Mouse (Mus musculus) skeletal muscle tissue, adult 2 months (tissue): ENCODE measurements at regions not wholly inside any gene's neighbourhood (a gene's known extent, or its start where the extent isn't known, plus 50 kb on each side); places are given as distances from the start of the nearest gene placed in this dataset.
A peak's percentile ranks its signal among the peaks of the same experiment; 100 is the strongest.

Source experiments
- DNase-seq: peaks from one replicate; pipeline ENCODE4 v3.0.0-alpha.2; 2012; ENCODE audit warnings: low read depth, low spot score

DNA sequence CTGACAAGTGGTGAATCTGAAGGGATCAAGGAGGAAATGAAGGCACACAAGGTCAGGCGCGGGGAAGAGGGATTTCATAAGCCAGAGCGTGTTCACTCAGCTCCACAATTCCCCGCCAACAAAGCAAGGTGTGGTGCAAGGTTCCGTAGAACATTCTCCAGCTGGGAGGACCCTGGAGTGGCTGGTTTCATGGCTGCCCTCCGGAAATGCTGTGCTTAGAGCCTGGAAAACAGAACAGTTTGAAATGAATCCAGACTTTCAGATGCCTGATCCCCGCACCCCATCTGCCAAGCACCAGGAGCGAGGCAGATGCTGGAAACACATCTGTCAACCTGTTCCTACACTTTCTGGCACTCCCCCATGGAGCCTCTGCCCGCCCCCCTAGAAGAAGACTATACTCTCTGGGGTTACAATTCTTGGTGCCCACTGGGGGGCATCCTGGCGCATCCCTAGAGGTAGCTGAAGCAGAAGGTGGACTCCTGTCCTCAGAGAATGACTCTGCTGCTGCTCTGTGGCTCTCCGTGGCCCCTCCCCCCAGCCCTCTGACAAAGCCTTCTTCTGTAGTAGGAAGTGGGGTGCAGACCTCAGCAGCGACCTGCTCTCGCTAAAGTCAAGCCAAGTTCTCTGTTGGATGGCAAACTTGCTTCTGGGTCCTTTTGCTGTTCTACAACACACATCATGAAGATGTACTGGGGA lies 54.5 kb upstream of the Mafb start:
- DNase-seq: no peak

DNA sequence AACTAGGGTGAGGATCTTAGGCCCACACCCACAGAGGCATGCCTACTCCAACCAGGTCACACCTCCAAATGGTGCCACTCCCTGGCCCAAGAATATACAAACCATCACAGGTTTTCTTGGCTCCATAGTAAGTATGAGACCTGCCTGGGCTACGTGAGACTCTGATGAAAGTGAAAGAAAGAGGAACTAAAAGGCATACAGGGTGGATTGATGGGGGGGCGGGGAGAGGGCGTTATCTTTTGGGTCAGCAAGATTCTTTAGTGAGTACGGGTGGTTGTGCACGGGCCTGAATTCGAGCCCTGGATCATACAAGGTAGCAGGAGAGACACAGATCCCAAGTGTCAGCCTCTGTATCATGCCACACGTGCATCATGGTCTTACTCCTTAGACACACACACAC lies 57.6 kb upstream of the Mafb start:
- no peak for DNase-seq

DNA sequence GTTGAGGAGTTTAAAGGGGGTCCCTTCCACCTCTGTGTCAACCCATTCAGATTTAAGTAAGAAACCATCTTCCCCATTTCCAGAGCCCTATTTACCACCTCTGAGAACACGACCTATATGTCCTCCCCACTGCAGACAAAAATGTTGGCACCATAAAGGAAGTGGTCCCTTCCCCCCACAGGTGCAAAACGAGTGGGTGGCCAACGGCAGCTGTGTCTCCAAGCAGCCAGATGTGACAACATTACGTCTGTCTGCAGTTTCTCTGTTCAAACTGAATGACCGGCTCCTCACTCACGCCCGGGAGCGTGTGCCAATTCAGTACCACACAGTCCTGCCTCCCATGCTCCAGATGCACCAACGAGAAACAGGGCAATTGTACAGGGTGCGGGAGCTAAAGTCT lies 60.6 kb upstream of the Mafb start:
- DNase-seq: no peak

DNA sequence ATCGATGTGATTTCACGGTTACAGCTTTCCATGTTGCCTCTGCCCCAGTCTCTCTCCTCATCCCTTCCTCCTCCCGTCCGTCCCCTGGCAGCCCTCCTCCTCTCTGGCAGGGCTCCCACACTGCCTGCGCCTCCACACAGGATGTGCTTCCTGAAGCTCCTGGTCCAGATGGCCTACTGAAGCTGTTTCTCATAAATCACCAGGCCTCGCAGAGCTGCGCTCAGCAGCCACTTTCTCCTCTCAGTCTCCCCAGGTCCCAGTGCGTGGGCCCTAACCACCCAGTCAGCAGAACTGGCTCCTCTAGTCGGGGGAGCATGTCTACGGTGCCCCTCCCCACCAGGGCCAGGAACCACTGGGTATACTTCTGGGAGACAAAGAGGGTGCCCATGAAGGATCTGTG lies 66.4 kb upstream of the Mafb start:
- peak; percentile 50 for DNase-seq

DNA sequence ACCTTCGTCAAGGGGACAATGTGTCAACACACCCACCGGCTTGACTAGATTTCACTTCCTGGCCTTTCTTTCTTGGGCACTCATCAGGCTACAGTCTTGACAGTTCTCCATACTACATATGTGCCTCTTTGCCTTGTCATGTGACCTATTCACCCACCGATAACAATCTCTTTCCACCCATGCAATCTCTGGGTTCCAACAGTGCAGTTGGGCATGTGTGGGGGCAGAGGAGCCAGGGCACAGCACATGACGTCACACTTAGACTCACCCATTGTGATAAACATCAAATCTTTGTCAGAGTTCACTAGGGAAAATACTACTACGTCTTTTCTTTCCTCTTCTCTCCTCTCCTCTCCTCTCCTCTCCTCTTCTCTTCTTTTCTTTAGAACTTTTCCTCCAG lies 67.8 kb upstream of the Mafb start:
- DNase-seq: no peak

DNA sequence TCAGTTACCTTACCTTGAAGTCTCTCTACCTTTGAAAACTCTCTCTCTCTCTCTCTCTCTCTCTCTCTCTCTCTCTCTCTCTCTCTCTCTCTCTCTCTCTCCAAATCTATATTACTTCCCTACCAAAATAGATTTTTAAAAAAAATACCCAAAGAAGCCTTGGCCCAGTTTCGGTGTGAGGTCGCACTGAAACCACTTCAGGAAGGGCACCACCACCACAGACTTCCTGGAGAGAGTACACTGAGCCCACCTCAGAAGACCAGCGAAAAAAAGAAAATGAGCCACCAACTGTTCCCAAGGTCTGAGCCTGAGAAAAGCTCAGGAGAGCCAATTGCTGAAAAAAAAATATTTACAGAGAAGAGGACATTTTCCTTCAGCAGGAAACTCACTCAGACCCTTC lies 68.8 kb upstream of the Mafb start:
- no peak for DNase-seq

DNA sequence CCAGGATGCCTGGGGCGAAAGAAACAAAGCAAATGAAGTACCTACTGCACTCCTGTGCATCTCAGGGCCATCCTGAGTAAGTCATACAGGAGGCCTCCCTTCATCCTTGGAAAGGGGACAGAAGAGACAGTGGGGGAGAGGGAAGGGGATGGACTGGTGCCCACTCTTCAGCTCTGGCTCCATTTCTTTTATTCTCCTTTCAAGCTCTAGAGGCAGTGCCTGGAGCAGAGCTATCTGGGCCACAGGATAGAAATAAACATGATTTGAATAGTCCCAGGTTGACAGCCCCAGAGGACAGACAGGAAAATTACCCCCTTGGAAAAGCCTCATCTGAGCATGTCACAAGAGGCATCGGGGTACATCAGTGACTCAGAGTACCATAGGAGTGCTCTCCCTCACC lies 72.2 kb upstream of the Mafb start:
- no peak for DNase-seq

DNA sequence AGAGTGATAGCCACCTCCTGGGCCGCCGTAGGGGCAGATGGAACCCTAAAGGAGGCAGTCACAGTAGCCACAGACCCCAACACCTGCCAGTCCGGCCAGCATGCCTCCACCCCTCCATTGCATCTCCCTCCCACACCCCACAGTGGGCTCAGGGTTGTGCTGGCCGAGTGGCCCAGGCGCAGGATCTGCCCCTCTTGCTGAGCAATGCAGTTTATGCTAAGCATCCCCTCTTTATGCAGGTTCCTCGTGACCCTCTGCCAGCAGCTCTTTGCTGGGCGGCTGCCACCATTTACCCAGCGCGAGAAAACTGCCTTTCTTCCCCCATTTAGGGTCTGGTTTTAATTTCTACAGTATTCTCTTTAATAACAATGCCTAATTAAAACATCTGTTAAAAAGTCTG lies 73.4 kb upstream of the Mafb start:
- DNase-seq: no peak

DNA sequence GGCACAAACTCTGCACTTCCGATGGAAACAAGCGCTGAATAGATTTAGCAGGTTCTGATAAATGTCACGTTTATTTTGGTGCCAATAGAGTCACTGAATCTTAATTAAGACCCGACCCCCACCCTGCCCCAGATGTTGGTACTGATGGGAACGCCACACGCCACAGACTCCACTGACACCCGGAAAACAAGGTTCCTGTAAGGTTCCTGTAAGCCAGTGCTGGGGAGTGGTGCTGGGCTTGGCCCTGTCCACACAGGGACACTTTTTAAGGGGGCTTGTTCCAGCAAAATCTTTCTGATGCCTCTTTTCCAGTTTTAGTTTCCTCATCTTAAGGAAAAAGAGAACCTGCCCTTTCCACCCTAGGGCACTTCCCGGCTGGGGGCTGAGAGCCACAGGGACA lies 84.2 kb upstream of the Mafb start:
- DNase-seq: peak; percentile 3

DNA sequence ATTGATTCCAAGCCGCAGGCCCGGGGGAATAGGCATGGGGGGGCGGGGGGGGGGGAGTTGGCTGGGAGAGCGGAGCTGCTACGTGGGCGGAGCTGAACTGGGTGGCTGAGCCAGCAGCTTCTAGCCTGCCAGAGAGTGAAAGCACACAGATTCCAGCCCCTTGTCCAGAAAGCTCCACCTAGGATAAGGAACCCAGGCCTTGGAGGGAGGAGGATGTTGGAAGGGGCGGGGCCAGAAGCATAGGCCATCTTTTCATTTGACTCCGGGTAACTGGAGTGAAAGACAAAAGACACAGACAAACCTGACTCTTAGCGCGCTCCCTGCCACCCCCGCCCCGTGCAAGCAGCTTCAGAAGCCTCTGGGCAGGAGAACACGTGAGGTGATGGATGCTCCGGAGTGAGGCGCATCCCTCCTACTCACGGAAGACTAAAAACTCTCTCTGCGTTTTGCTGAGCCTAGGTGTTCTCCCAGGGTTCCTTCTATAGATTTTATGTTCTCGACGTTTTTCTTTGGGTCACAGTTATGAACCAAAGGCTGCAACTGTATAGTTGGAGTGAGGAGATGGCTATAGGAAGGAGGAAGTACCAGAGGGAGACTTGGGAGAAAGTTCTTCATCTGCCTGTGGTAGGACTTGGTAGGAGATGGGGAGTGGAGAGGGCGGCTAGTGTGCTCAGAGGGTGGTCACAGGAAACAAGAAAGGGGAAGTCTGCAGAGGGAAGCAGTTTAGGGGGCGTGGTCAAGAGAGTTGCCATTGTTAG lies 84.8 kb upstream of the Mafb start:
- peak; percentile 84 for DNase-seq

DNA sequence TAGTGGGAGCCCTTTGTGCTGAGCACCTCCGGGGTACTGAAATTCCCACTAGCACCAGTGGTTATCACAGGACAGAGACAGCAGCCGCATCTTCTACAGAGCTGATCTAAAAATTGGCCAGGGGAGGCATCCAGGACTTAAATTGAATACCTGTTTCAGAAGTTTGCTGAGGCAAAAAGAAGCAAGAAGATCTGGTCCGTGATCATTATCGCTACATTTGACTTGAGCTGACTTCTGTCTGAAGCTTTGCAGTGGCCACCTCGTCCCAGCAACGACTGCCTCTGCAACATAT lies 85.3 kb upstream of the Mafb start:
- no peak for DNase-seq

DNA sequence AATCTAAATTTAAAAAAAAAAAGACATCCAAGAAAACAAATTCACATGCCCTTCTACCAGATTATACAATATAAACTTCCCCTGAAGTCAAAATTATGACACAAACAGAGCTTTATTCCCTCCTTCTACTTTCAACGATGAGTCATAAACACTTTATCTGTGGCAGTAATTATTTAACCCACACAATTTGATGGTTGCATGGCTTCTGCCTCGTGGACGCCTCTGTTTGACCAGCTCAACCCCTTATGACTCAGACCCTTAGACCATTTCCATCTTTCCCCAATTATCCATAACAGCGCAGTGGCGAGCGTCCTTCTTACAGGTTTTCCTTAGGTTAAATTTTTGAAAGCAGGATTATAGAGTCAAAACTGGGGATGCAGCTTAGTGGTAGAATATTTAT lies 85.9 kb upstream of the Mafb start:
- no peak for DNase-seq

DNA sequence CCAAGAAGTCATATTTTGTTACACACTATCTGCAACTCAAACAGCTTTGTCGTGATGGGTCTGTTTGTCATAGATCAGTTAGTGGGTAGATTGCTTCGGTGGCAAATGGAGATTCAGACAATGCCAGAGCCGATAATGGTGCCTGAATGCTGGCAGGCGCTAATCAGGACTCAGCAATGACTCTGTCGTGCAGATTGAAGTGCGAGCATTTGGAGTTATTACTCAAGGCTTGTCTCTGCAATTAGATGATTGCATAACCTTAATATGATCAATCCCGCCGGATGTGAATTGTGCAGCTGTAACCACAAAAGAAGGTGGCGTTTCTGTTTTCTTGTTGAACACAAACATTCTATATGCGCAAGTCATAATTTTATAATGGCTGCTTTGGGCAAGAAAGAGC lies 88.8 kb upstream of the Mafb start:
- no peak for DNase-seq

DNA sequence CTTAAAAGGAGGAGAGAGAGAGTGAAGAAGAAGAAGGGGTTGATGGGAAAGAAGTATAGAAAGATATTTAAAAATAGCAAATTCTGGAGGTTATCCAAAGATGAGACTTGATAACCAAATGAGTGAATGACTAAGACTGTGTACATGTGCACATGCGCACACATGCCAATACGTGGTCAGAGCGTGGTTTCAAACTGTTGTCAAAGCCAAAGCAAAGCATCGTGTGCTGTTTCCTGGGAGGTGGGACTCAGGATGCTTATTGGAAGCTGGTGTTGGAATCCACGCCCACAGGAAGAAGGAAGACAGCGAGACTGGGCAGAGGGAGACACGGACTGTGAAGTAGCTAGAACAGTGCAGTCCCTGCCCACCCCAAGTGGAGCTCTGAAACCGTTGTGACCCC lies 89.8 kb upstream of the Mafb start:
- DNase-seq: no peak

DNA sequence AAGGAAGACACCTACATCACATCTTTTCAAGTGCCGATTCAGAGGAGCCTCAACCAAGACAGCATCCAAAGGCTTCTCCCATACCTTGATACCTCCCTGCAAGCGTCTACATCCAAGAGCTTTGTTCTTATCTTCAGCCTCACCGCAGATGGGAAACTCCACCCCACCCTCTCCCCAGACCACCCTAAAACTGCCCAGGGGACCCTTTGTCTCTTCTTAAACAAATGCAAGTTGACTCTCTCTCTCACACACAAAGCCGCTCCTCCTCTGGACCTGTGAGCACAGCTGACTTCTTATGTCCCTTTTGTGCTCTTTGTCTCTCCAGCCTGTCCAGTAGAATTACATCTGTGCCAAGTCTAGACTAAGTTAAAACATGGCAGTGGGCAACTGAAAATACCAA lies 104.7 kb upstream of the Mafb start:
- no peak for DNase-seq

DNA sequence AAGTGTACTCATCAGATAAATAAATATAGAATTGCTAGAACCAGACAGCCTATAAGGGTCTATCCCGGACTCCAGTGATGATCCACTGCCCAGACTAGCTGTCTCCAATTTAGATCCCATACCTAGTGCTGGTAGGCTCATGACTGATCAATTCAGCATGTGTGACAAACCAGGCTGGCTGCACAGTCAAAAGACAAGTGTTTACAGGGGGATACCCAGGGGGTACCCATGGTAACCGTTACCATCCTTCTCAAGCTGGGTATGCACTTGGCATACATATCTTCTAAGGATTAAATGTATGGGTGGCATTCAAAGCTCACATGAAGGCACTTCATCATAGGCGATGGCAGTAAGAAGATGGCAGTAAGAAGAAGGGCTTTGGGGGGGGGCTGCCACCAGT lies 109.3 kb upstream of the Mafb start:
- no peak for DNase-seq

DNA sequence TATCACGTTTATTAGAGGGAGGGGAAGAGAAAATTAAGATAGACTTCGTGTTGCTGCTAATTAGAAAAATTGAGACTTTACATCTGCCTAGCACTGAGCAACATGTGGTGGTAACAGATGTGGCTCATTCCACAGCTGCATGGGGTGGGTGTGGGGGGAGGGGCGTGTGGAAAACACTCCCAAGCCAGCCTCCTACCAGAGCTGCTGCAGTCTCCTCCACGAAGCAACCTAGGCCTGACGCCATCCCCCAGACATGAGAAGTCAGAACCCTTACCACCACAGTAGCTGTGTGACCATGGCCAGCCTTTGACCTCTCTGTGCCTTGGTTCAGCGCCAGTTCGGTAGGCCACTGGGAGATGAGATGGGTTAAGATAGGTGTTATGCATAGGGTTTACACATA lies 112.4 kb upstream of the Mafb start:
- DNase-seq: no peak

DNA sequence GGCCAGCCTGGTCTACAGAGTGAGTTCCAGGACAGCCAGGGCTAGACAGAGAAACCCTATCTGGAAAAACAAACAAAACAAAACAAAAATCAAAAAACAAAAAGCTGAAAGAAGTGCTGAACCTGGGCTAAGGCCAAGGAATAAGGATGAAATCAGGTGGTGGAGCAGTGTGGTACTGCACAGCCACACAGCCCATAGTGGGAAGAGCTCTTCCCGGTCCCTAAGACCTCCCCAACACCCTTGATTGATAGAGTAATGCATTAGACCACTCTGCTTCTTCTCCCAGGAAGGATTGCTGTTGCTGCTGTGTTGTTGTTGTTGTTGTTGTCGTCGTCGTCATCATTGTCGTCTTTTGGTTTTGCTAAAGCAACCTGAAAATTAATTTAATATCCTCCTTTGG lies 118.2 kb upstream of the Mafb start:
- DNase-seq: no peak

DNA sequence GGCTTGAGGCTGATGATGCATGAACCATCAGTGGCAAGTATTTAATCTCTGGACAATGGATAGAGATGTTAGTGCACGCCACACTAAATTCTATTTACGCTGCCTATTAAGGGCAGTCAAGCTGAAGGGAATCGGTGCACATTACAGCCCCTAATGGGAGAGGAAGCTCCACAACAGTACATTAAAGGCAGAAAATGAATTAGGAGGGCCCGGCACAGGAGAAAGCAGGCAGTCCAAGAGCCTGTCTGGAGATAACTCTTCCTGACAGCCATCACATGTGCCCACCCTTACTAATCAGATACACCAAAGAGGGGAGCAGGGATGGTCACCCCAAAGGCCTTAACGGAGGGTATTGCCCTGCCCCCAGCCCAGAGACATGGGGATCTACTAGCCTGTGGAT lies 118.7 kb upstream of the Mafb start:
- no peak for DNase-seq

DNA sequence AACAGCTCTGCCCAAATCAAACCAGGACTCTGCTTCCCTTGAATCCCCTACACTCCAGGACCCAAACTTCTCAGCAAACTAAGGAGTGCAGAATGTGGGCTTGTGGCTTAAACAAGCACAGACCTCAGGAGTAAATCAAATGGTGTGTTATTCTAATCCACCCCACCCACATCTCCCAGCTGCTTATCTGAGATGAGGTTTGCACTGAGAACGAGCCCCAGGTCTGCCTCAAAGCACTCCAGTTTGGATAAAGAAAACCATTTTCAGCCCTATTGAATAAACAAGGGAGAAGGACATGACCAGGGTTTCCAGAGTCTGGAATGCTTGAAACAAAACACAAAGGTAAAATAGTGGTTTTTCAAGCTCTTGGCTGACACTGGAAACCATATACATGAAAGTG lies 132.9 kb upstream of the Mafb start:
- DNase-seq: no peak

DNA sequence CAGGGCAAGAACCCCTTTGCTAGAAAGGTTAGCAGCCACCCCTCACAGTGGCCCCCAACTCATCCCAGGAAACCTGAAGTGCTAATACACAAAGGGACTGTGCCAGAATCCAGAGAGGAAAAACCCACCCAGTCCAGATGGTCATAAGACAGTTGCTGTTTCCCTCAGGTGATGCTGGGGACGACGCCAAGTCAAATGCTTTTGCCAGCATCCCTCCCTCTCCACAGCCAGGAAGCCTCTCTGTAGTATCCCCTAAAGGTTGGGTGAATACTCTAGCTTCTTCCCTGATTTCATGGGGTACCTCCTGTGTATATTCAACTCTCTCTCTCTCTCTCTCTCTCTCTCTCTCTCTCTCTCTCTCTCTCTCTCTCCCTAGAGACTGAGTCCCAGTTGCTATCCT lies 136.0 kb upstream of the Mafb start:
- no peak for DNase-seq

DNA sequence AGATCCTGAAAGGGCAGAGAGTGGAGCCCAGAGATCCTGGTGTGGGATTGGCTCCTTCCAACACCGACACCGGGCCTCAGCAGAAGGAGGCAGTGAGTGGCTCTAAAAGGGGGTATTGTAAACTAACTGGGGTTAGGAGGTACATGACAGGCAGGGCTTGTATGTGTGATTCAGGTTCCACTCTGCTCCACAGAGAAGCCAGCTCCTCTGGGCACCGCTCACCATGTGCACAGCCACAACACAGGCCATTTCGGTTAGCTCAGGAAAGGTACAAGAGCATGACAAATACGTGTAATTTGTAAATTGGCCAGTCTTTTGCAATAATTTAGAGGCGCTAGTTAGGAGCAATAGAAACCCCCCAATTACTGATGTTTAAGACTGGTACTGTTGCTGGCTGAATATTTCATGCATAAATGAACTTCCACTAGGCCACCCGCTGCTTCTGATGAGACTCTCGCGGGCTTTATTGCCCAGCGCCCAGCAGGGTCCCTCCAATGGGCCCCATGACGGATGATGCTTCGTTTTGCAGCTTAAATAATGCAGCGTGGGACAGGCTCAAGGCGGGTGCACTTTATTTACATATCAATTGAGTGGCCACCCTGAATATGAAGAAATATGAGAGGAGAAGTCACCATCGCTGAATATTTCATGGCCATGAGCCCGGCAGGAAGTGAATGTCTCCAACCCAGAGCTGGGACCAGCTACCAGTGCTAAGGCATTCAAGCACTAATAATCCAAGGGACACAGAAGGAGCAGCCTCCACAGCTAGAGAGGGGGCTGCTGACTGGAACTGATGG lies 136.9 kb upstream of the Mafb start:
- DNase-seq: no peak

DNA sequence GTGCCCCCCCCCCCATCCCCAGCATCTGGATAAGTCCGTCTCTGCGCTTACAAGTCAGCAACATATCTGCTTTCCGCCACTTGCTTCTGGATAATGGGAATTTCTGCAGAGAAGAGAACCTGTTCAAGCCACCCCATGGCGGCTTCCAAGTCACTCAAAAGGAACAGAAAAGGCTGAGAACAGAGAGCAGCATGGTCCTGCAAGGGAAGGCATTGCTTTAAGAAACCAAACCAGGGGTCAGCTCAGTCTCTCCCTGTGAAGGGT lies 137.5 kb upstream of the Mafb start:
- DNase-seq: no peak
